Mouse (Mus musculus) testis, postnatal 10 days (tissue): ENCODE data around the gene Gulp1.

Experiments used
- DNase-seq: peaks from one replicate; pipeline ENCODE4 v3.0.0; 2021; ENCODE audit warnings: low spot score

Gulp1 gene

DNA sequence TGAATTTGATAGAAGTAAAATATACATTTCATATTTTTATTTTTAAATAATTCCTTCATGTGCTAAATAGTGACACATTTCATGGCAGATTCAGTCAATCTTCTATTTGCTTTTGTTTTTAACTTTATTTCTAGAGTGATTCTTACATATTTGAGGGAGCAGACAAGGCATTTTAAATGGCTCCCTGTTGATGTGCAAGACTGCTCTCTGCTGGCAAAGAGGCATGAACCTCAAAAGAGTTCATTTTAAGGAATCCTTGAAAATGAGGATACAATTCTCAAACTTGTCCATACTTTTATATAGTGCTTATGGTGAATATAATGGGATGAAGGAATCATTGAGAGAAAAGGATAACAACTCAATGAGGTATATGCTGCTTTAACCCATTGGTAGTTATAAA lies 189.9 kb downstream of the Gulp1 start:
- no peak for DNase-seq

DNA sequence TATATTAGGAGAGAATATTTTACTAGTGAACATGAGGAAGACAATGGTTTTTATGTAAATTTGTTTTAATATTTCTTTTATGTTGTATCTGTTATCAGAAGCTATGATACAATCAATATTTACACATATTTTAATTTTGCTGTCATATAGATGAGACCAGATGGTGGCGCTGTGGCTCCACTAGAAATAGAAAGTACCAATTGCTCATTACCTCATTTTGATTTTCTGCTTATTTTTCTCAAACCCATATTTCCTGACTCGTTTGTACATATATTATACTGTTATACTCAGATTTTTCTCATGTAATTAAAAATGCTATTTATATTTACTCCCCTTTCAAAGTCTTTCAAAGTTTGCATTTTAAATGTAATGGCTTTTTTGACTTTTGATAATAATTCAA lies 194.4 kb downstream of the Gulp1 start:
- DNase-seq, result peak; percentile 67

DNA sequence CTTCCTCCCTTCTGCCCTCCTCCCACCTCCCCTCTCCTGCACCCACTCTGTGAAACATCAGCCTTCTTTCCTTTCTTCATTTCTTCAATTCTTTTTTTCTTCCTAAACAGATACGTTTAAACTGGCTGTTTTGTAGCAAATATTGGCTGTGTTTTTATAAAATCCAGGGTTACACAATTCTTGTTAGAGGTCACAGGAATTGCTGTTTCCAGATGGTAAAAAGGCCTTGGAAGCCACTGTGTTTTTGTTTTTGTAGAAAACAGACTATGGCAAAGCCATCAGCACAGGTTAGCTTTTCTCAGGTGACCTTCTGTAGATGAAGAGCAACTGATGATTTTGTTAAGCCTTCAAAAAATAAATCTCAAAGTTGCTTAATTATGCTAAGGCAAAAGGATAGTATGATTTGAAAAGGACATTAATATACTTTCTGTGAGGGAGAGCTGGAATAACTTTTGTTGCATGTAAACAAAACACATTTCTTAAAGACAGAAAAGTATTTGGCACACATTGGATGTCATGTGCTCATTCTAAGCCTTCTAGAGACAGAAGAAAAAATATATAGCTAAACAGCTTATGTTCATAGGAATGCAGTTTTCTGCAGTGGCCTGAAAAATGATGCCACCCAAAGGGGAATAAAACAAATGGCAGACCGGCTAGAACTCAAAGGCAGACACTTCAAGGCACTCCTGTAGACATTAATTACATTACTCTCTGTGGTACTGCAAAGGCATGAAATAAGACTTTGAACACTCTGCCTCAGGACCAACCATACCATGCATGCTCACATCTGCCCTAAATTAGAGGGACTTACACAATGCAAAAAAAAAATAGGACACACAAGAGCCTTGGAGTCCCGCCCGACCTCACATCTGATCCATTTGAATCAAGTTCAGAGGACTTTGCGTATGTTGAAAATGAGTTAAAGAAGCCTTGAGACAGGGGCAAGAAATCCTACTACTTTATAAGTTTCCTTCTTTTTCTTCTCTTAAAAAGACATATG lies 199.7 kb downstream of the Gulp1 start:
- DNase-seq, result no peak

DNA sequence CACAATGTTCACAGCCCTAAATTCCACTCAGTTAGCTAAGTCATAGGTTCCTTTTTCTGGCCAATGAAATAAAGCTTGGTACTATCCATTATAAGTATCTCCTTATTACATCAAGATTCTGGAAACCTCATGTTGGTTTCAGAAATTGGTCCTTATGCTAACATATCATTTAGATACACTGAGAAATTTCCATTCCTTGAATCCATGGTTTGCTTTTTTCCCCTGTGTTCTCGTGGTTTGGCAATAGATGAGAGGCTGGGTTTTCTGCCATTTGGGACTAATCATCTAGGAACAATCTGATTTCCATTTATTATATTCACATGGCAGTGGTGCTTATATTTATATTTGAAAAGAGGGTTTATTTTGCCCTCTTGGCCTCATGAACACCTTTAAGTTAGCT lies 226.9 kb downstream of the Gulp1 start:
- no peak for DNase-seq

DNA sequence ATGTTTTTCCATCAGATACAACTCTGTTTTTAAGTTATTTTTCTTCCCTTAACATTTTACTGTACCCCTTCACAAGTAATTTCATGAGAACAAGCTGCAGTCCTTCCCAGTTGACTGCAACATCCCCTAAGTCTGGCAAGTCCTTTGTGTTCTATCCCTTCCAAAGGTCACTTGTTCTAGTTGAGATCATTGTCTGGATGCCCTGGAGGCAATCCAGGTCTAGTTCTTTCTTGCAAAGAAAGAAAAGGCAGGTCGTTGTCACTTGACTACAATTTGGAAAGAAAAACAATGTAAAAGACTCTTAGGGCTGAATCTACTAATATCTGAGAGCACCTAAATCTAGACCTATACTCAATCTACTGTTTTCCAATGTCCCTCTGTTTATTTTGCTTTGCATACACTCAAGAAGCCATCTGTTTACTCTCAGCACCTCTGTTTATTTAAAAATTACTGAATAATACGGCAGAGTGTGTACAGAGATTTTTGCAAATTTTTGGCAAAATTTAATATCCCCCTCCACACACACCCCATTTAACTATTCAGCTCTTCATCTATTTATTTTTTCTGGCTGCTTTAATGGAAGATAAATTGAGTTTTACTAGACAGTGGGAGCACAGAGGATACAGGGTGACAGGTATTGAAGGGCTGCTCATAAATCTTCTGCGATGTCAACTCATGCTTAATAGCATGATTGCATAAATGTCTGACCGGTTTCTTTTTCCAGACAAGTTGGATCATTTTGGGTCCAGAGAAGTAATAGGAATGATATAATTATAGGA lies 252.5 kb downstream of the Gulp1 start:
- peak; percentile 35 for DNase-seq

DNA sequence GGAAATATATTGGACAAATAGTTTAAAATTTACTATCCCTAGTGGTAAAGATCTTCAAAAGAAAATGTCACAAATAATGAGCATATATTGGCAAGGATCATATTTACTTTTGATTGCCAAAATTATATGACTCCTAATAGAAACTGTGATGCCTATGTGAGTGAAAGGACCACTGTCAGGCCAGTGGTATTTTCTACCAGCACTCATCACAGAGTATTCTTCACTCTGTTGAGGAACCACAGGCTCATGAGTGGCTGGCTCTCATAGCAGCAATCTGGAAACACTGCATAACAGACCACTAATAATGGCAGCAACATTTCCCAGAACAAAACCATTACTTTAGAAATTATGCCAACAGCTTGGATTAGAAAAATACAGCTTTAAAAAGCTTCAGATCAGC lies 255.1 kb downstream of the Gulp1 start:
- no peak for DNase-seq

DNA sequence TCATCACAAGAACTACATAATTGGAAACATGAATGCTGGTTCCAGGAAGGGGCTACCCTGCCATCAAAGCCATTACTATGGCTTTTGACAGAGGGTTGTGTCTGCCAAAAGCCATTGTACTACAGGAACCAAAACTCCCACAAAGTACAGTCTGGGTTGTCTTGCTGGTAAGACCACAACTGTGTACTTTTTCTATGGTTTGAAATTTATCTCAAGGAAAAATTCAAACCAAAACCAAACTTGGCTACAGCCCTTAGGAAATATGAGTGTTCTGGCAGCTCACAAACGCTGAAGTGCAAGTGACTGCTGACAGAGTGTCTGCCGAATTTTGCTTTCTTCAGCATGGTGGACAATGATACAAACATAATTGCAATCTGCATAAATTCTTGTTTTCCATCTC lies 259.0 kb downstream of the Gulp1 start:
- no peak for DNase-seq

DNA sequence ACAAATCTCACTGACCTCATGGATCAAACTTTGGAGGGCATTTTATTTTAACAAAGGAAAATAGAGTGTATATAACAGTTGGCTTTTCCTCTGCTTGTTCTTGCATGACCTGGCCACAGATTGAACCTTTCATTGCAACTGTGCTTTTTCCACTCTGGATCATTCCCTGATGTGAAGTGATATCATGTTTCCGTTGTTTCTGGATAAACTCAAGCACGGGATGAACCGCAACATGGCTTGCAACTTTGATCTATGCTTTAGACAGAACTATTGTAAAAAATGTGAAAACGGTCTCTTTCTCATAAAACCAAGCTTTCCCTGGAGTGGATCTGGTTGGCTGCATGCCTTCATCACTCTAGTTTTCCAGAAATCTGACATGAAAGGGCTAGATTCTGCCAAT lies 282.6 kb downstream of the Gulp1 start:
- DNase-seq, result no peak
